Mouse (Mus musculus) left cerebral cortex, adult 11 months (tissue): ENCODE measurements around the gene Fnbp1l.

ENCODE experiments used
- DNase-seq: peaks from one replicate; pipeline ENCODE4 v3.0.0; 2022; ENCODE audit warnings: low spot score

Fnbp1l gene

GRCm38 (mm10) chr3:122618991-122619930 is at the start of gene Fnbp1l:
Gene Fnbp1l (minus strand): TSS chr3:122619715.
- peak; percentile 40 for DNase-seq

GRCm38 (mm10) chr3:122660795-122661194 is 41.3 kb upstream of the Fnbp1l start:
- DNase-seq: no peak

GRCm38 (mm10) chr3:122659261-122659917 is 39.9 kb upstream of the Fnbp1l start:
- DNase-seq: no peak

DNA sequence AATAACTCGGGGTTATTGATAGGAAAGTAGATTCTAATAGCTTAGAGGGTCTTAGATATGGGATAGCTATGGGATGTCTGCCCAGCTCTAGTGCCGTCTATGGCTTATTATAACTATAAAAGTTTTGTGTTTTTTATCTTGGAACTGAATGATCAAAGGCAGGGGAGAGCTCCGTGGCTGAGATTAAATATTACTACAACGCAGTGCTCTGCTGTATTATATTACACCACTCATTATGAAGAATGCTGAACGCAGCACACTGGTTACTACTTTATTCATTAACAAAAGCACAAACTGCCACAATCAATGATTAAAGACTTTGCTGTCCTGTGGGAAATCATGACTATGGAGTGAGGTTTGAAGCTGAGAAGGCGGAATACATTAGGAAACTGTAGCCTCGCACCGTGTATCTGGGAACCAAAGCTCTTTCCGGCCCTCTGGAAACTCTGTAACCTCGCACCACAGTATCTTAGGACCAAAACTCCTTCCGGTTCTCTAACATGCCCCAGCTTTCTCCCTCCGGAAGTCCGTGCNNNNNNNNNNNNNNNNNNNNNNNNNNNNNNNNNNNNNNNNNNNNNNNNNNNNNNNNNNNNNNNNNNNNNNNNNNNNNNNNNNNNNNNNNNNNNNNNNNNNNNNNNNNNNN is 27.8 kb upstream of the Fnbp1l start:
- DNase-seq: no peak

GRCm38 (mm10) chr3:122640286-122640685 is 20.8 kb upstream of the Fnbp1l start:
- no peak for DNase-seq

- DNase-seq: no peak
Observed at GRCm38 (mm10) chr3:122639197-122639475, 19.6 kb upstream of the Fnbp1l start.

DNA sequence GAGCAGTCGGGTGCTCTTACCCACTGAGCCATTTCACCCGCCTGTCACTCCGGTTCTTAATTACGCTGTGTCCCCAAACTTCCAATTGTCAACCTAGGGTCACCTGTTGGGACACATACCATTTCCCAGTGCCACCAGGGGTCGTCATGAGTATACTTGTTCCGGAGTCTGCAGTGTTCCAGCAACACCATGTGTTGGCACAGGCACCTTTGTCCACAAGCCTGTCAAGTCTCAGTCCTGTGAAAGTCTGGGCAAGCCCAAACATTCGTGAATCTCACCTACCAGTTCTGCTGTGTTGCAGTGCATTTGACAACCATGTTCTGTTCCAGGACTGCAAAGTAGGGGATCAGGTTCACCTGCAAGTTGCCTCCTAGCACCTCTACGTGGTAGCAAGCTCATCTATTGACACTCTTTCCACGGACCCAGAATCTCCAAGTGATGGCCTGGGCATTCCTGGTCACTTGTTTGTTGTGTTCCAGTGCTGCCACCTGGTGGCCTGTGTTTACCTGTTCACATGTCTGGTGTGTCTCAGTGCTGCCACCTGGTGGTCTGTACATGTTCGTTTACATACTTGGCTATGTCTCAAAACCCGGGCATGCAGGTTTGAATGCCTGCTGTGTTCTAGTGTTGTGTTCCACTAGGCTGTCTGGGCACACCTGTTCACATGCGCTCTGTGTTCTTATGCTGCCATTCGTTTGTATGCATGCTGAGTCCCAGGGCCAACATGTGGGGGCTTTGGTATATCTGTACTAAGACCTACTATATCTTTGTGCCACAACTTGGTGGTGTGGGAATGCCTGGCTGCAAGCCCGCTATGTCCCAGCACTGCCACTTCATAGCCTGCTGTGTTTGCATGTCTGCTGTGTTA is 19.0 kb upstream of the Fnbp1l start:
- peak; percentile 94 for DNase-seq

GRCm38 (mm10) chr3:122637280-122637679 is 17.8 kb upstream of the Fnbp1l start:
- DNase-seq: no peak

DNA sequence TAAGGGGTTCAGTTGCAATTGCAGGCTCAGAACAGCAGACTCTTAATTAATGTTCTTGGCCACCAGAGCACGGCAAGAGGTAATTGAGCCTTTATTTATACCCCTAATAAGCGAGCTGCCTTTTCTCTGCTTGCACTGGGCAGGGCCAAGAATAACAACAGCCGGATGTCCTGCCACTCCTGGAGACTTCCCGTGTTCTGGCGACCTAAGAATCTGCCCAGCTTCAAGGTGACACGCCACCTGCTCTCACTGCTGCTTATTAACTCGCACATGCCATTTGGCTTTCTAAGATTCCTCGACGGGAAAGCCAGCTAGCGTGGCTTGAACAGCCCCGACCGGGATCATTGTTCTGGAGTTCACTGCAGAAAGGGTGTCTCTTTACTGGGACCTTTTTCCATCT is 15.7 kb upstream of the Fnbp1l start:
- no peak for DNase-seq

DNA sequence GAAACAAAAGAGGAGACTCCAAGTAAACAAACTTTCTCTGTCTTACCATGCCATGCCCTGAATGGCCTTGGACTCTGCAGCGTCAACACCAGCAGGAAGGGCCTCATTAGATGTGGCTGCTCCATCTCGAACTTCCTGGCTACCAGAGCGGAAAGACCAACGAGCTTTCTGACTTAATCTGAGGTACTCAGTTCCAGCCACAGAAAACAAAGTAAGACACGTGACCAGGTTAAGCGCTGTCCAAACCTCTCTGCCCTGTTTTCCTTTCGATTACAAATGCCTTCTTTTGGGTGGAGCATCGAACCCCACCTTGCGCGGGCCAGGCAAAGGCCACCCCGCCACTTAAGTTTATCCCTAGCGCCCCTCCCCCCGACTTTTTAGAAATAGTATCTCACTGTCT is 10.1 kb upstream of the Fnbp1l start:
- DNase-seq: no peak

GRCm38 (mm10) chr3:122628956-122629355 is 9.4 kb upstream of the Fnbp1l start:
- no peak for DNase-seq

- DNase-seq: no peak
Observed at GRCm38 (mm10) chr3:122628546-122628945, 9.0 kb upstream of the Fnbp1l start.

DNA sequence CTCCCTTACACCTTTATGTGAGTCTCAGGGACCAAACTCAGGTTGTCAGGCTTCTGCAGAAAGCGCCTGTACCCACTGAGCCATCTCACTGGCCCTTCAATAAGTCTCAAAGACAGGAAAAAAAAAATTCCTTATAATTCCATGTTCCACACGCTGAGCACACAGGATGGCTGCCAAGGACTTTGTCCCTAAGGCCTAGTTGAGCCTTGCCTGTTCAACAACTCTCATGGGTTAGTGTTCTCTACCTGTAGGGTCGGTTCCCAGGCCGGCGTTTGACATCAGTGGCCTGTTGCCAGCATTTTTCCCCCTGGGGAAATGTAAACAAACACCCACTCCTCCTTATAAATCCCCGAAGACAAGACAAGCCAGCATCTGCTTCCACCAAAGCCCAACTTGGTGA is 8.3 kb upstream of the Fnbp1l start:
- DNase-seq: no peak

GRCm38 (mm10) chr3:122624591-122624990 is 5.1 kb upstream of the Fnbp1l start:
- no peak for DNase-seq

- DNase-seq: peak; percentile 47
Observed at GRCm38 (mm10) chr3:122620285-122620931, 893 bp upstream of the Fnbp1l start.

DNA sequence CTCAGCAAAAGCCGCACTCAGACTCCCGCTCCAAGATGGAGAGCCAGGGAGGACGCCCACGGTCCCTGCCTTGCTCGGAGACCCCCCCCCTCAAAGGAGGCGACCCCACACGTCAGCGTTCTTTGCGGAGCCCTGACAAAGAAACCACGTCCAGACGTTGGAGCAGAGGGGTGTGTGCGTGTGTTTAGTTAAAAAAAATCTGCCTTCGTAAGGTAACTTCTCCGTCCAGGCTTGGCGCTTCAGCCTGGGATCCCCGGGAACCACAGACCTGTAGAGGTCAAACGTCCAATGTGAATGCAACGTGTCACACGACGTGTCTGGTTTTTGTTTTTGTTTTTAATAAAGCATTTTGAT is 393 bp upstream of the Fnbp1l start:
- DNase-seq: no peak

DNA sequence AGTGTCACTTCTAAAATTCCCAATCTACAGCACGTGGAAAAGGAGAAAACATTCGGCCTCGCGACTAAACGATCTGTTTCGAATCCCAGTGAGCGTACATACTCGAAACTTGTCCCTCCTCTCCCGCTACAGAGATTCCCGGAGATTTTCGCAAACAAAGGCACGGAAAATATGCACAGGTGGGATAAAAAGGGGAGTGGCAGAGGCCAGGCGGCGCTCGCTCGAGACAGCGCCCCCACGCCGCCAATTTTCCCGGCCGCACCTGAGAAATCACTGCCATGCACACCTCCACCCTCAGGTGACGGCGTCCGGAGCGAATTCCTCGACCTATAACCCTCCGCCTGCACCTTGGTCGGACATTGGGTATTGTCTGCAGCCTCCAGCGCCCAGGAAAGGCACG is 1.1 kb downstream of the Fnbp1l start:
- DNase-seq: no peak

GRCm38 (mm10) chr3:122617613-122618340 is 1.7 kb downstream of the Fnbp1l start:
- no peak for DNase-seq

- DNase-seq: no peak
Observed at GRCm38 (mm10) chr3:122612537-122612936, 7.0 kb downstream of the Fnbp1l start.

DNA sequence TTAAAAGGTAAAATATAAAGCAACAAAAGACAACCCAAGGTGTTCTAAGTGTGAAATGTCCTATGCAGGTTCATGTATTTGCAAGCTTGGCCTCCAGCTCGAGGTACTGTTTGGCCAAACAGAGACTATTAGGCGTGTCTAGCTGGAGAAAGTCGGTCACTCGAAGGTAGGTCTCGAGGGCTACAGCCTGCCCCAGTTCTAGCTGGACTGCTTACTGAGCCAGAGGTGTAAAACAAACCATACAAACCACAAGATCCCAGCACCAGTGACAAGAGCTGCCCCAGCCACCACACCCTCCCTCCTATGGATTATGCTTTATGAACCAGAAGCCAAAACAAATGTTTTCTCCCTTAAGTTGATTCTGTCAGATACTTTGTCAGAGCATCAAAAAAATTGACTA is 7.8 kb downstream of the Fnbp1l start:
- no peak for DNase-seq
